Mouse (Mus musculus) cerebellum, adult 2 months (tissue): ENCODE measurements around the gene Olfr1380. TPM values are rescaled to one million over a fixed set of nuclear protein-coding genes. Genes with fewer than 3 reads are reported as not detected.
"Not testable (repeated sequence)": the region's sequence is repeated elsewhere in the genome, so short reads cannot be mapped to it uniquely, and the experiment has no call there.

Experiments
- DNase-seq, 2 experiments: peaks; one replicate each; pipeline ENCODE4 v3.0.0; 2021
- H3K27ac ChIP-seq: fragments of 200-500 bp; 2 replicates; pipeline ENCODE4 v1.5.1; 2012; ENCODE audit warnings: low read length, control low read depth, inconsistent platforms; ENCODE audit not compliant: insufficient read depth
- H3K27me3 ChIP-seq: fragments of 200-500 bp; 2 replicates; pipeline ENCODE4 v1.6.1; 2012; ENCODE audit warnings: inconsistent platforms, mild to moderate bottlenecking, low read length, moderate library complexity; ENCODE audit not compliant: control insufficient read depth, insufficient read depth
- H3K4me1 ChIP-seq: fragments of 200-500 bp; 2 replicates; pipeline ENCODE4 v1.6.1; 2011; ENCODE audit warnings: low read length; ENCODE audit not compliant: control insufficient read depth, insufficient read depth
- H3K4me3 ChIP-seq: fragments of 200-500 bp; replicated peaks from 2 replicates; pipeline ENCODE3; 2011; ENCODE audit warnings: mild to moderate bottlenecking, low read depth, low read length, control low read depth; ENCODE audit not compliant: insufficient read depth
- CTCF ChIP-seq: fragments of 200-500 bp; IDR thresholded peaks from 2 replicates; pipeline ENCODE4 v1.5.1; 2011; ENCODE audit warnings: low read depth, mild to moderate bottlenecking, control low read depth, low read length, moderate library complexity, borderline replicate concordance; ENCODE audit not compliant: insufficient read depth
- POLR2A ChIP-seq: fragments of 200-500 bp; IDR thresholded peaks from 2 replicates; pipeline ENCODE4 v1.6.1; 2011; ENCODE audit warnings: low read length, control low read depth, borderline replicate concordance; ENCODE audit not compliant: insufficient read depth
- WGBS: fragments of 180-500 bp; shearing (Covaris S2); methylation state at CpG from one replicate; pipeline ENCODE4 v1.1.7; 2018; 5-methylcytosine and 5-hydroxymethylcytosine counted together
- polyA plus RNA-seq: library from polyadenylated mRNA; depleted of rRNA; stranded (reverse); fragments of >200 nt; gene quantifications from 2 replicates; pipeline ENCODE4 v1.2.3, GENCODE M21; 2012; rRNA removed

The Olfr1380 gene
- polyA plus RNA-seq, 1 experiment = not detected

GRCm38 (mm10) chr11:49590213-49590612 is 33.5 kb downstream of the Olfr1380 start:
- TF ChIP-seq POLR2A (no peak), CTCF (no peak)
- H3K4me3 ChIP-seq = no peak overlapping the region
- DNase-seq = no peak
- no peak overlapping the region for H3K27ac ChIP-seq
- H3K27me3 ChIP-seq = no peaks in the 10 kb centered on the region
- WGBS = 92% methylated on average over 19 of the region's 19 CpGs
- H3K4me1 ChIP-seq = no peaks in the 10 kb centered on the region

GRCm38 (mm10) chr11:49597149-49597548 is 40.5 kb downstream of the Olfr1380 start:
- 70% methylated on average over 2 of the region's 2 CpGs for WGBS
- not testable (repeated sequence) for DNase-seq, H3K27ac ChIP-seq, H3K4me3 ChIP-seq, H3K27me3 ChIP-seq, H3K4me1 ChIP-seq

GRCm38 (mm10) chr11:49608306-49608705 is 51.6 kb downstream of the Olfr1380 start:
- DNase-seq, H3K27me3 ChIP-seq, H3K4me3 ChIP-seq, H3K27ac ChIP-seq, H3K4me1 ChIP-seq: not testable (repeated sequence)
- WGBS = 86% methylated on average over 5 of the region's 5 CpGs

- not testable (repeated sequence) for H3K27me3 ChIP-seq, DNase-seq, H3K4me3 ChIP-seq, H3K27ac ChIP-seq, H3K4me1 ChIP-seq
- 4% methylated on average over 59 of the region's 61 CpGs for WGBS
These were observed 52.5 kb downstream of the Olfr1380 start, which contains the start of gene Flt4 for GRCm38 (mm10) chr11:49608938-49609867. Flt4 (plus strand) TSS chr11:49609263.

- H3K4me1 ChIP-seq, H3K27me3 ChIP-seq, H3K4me3 ChIP-seq, DNase-seq, H3K27ac ChIP-seq: not testable (repeated sequence)
- WGBS = 2% methylated on average over 52 of the region's 52 CpGs
These were observed 53.5 kb downstream of the Olfr1380 start for GRCm38 (mm10) chr11:49609868-49610824.

GRCm38 (mm10) chr11:49611349-49611748 is 54.7 kb downstream of the Olfr1380 start:
- H3K27me3 ChIP-seq, H3K27ac ChIP-seq, H3K4me1 ChIP-seq, DNase-seq, H3K4me3 ChIP-seq: not testable (repeated sequence)
- WGBS = 54% methylated on average over 3 of the region's 3 CpGs

- Histone ChIP-seq H3K27me3 (no peaks in the 10 kb centered on the region; the same call in 1 of the 2 replicates), H3K27ac (no peak overlapping the region), H3K4me3 (no peak overlapping the region), H3K4me1 (no peaks in the 10 kb centered on the region)
- WGBS = 27% methylated on average over 3 of the region's 3 CpGs
- DNase-seq = no peak
- TF ChIP-seq CTCF (no peak), POLR2A (no peak)
These were observed 55.5 kb downstream of the Olfr1380 start for GRCm38 (mm10) chr11:49612154-49612553.

- WGBS = 10% methylated on average over 10 of the region's 10 CpGs
- TF ChIP-seq CTCF (no peak), POLR2A (no peak)
- Histone ChIP-seq H3K27ac (no peak overlapping the region), H3K27me3 (no peaks in the 10 kb centered on the region; the same call in 1 of the 2 replicates), H3K4me1 (no peaks in the 10 kb centered on the region), H3K4me3 (no peak overlapping the region)
- DNase-seq = no peak
These were observed 56.7 kb downstream of the Olfr1380 start for GRCm38 (mm10) chr11:49613349-49613748.

Other genes starting within 250 kb of the Olfr1380 start
- not detected in 2 replicates for gene Olfr1391, start 234.1 kb upstream of the Olfr1380 start, polyA plus RNA-seq
- not detected in 2 replicates for gene Olfr1390, start 221.7 kb upstream of the Olfr1380 start, polyA plus RNA-seq
- not detected in 2 replicates for gene Olfr1389, start 133.8 kb upstream of the Olfr1380 start, polyA plus RNA-seq
- 0.11 and 0.25 TPM in 2 replicates for gene Olfr1388, start 120.3 kb upstream of the Olfr1380 start, polyA plus RNA-seq
- gene Olfr1387, start 101.5 kb upstream of the Olfr1380 start, polyA plus RNA-seq = not detected in 2 replicates
- gene Olfr1386, start 91.8 kb upstream of the Olfr1380 start, polyA plus RNA-seq = not detected in 2 replicates
- 0.03 TPM in 1 of 2 replicates, not detected in the other for gene Olfr1385, start 67.8 kb upstream of the Olfr1380 start, polyA plus RNA-seq
- gene Olfr1384, start 50.2 kb upstream of the Olfr1380 start, polyA plus RNA-seq = not detected in 2 replicates
- gene Olfr1383, start 37.2 kb upstream of the Olfr1380 start, polyA plus RNA-seq = not detected in 2 replicates
- not detected in 2 replicates for gene Olfr1382, start 28.6 kb upstream of the Olfr1380 start, polyA plus RNA-seq
- not detected in 2 replicates for gene Olfr1381, start 13.4 kb upstream of the Olfr1380 start, polyA plus RNA-seq
- 2.2 and 2.3 TPM in 2 replicates for gene Flt4, start 52.4 kb downstream of the Olfr1380 start, polyA plus RNA-seq
- 0.40 TPM in 1 of 2 replicates, not detected in the other for gene Scgb3a1, start 106.7 kb downstream of the Olfr1380 start, polyA plus RNA-seq
- 26.3 and 29.1 TPM in 2 replicates for gene Cnot6, start 155.8 kb downstream of the Olfr1380 start, polyA plus RNA-seq
- 2.8 and 3.1 TPM in 2 replicates for gene Gfpt2, start 237.3 kb downstream of the Olfr1380 start, polyA plus RNA-seq